Mouse (Mus musculus) stomach, embryonic 15.5 days (tissue): ENCODE results near the gene Pbld1. TPM values are rescaled to one million over a fixed set of nuclear protein-coding genes. Genes with fewer than 3 reads are reported as not detected.
A peak's percentile ranks its signal among the peaks of the same experiment; 100 is the strongest.

Experiments used
- ATAC-seq: fragments of 200-750 bp; cut with Nextera tagmentation; 2 replicates; pipeline ENCODE4 v1.8.0; 2017; ENCODE audit warnings: low read depth, moderate number of reproducible peaks, moderate TSS enrichment; ENCODE audit not compliant: insufficient read depth, low FRiP score
- H3K27ac ChIP-seq: fragments of 300-500 bp; sonication (generic); 2 replicates; pipeline ENCODE4 v1.5.1; 2015; ENCODE audit warnings: mild to moderate bottlenecking, inconsistent platforms
- H3K27me3 ChIP-seq: fragments of 300-500 bp; sonication (generic); replicated peaks from 2 replicates; pipeline ENCODE4 v1.6.1; 2015; ENCODE audit warnings: inconsistent platforms
- H3K36me3 ChIP-seq: fragments of 300-500 bp; sonication (generic); 2 replicates; pipeline ENCODE4 v1.6.1; 2015; ENCODE audit warnings: inconsistent platforms
- H3K4me1 ChIP-seq: fragments of 300-500 bp; sonication (generic); 2 replicates; pipeline ENCODE4 v1.6.1; 2015; ENCODE audit warnings: inconsistent platforms
- H3K4me2 ChIP-seq: fragments of 300-500 bp; sonication (generic); 2 replicates; pipeline ENCODE4 v1.6.1; 2015; ENCODE audit warnings: mild to moderate bottlenecking, inconsistent platforms
- H3K4me3 ChIP-seq: fragments of 300-500 bp; sonication (generic); replicated peaks from 2 replicates; pipeline ENCODE4 v1.5.1; 2015; ENCODE audit warnings: inconsistent platforms
- H3K9ac ChIP-seq: fragments of 300-500 bp; sonication (generic); 2 replicates; pipeline ENCODE4 v1.6.1; 2015; ENCODE audit warnings: inconsistent platforms
- H3K9me3 ChIP-seq: fragments of 300-500 bp; sonication (generic); 2 replicates; pipeline ENCODE4 v1.6.1; 2016; ENCODE audit warnings: inconsistent platforms
- WGBS: fragments of 180-500 bp; shearing (Covaris S2); methylation state at CpG from one replicate; pipeline ENCODE4 v1.1.7; 2015; 5-methylcytosine and 5-hydroxymethylcytosine counted together
- polyA plus RNA-seq: library from polyadenylated mRNA; unstranded; fragments of >200 nt; fragmentation: Nextera tagmentation; extraction: Ambion mirVana; gene quantifications from 2 replicates; pipeline ENCODE4 v1.2.1, GENCODE M21; 2015

The Pbld1 gene
- polyA plus RNA-seq, 1 experiment from 2014 or later, result 6.5 TPM

DNA sequence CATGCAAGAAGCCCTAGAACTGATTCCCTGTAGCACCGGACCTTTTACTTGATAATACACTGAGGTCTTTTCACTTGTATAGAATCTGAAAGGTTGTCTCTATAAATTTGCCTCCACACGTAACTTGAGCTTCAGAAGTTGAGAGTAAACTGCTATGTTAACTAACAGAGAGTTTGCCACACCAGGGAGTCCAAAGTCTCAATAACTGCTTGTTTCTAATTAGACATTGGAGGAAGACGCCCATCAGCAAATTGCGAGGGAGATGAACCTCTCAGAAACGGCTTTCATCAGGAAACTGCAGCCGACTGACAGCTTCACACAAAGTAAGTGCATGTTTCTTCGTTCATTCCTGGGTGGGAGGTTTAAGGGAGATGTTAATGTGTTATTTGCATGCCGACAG is 5.6 kb downstream of the Pbld1 start:
- ATAC-seq, result no peak
- Histone ChIP-seq H3K9ac (no peak overlapping the region), H3K4me2 (no peak overlapping the region), H3K4me3 (no peak overlapping the region), H3K9me3 (no peaks in the 10 kb centered on the region), H3K27ac (no peak overlapping the region), H3K27me3 (no peaks in the 10 kb centered on the region), H3K36me3 (no peaks in the 10 kb centered on the region), H3K4me1 (no peaks in the 10 kb centered on the region)
- 63% methylated on average over 8 of the region's 8 CpGs for WGBS

DNA sequence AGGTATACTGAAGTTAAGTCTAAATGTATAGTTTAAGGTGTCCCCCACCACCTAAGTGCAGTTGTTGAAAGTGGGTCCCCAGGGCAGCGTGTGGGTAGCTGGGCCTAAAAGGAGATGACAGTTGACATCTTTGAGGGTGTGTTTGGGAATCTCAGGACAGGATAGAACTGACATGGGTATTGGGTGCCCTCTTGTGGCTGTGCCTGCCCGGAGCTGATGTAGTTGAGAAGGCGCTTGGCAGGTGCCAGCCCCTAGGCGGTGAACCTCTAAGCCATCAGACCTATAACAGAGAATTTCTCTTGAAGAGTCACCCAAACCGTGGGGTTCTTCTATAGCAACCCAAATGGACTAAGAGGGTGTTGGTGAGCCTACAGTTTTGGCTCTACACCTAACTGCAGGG is 6.0 kb downstream of the Pbld1 start:
- Histone ChIP-seq H3K4me3 (no peak overlapping the region), H3K4me2 (no peak overlapping the region), H3K27me3 (no peaks in the 10 kb centered on the region), H3K9ac (no peak overlapping the region), H3K27ac (no peak overlapping the region), H3K9me3 (no peaks in the 10 kb centered on the region), H3K36me3 (no peaks in the 10 kb centered on the region), H3K4me1 (no peaks in the 10 kb centered on the region)
- WGBS, result 7% methylated on average over 5 of the region's 5 CpGs
- peak; percentile 48; the same call in 1 of the 2 replicates for ATAC-seq

DNA sequence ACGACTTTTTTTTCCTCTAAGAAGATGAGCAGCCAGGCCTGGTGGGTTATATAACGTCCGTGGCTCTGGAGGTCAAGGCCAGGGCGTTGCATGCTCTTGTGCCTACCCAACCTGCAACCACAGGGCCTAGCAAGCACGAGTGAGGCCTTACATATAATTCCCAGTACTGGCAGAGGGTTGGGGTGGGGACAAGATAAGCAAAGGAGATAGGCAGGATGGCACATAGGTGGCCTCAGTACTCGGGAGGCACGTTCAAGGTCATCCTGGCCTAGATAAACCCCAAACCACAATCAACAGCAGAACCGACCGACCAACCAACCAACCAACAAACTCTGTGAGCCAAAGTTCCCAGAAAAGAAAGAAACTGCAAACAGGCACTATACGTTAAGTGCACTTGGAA is 26.3 kb downstream of the Pbld1 start:
- Histone ChIP-seq H3K4me3 (no peak overlapping the region), H3K36me3 (no peaks in the 10 kb centered on the region), H3K27ac (no peak overlapping the region), H3K4me2 (no peak overlapping the region), H3K9me3 (no peaks in the 10 kb centered on the region), H3K4me1 (peaks cover 6% of the 10 kb centered on the region; the same call in 1 of the 2 replicates), H3K9ac (no peak overlapping the region), H3K27me3 (no peaks in the 10 kb centered on the region; the same call in 1 of the 2 replicates)
- 75% methylated on average over 10 of the region's 10 CpGs for WGBS
- ATAC-seq, result no peak

- no peaks in the 10 kb centered on the region for H3K36me3 ChIP-seq
- H3K4me1 ChIP-seq, result peaks cover 6% of the 10 kb centered on the region; the same call in 1 of the 2 replicates
- no peaks in the 10 kb centered on the region for H3K9me3 ChIP-seq
- no peak overlapping the region for H3K4me3 ChIP-seq
- no peak overlapping the region for H3K9ac ChIP-seq
- no peak overlapping the region for H3K27ac ChIP-seq
- H3K4me2 ChIP-seq, result peak overlapping the region; percentile 55
- no peaks in the 10 kb centered on the region; the same call in 1 of the 2 replicates for H3K27me3 ChIP-seq
- ATAC-seq, result no peak
- 52% methylated on average over 8 of the region's 8 CpGs for WGBS
These were observed 29.3 kb downstream of the Pbld1 start for GRCm38 (mm10) chr10:63089103-63089757.

DNA sequence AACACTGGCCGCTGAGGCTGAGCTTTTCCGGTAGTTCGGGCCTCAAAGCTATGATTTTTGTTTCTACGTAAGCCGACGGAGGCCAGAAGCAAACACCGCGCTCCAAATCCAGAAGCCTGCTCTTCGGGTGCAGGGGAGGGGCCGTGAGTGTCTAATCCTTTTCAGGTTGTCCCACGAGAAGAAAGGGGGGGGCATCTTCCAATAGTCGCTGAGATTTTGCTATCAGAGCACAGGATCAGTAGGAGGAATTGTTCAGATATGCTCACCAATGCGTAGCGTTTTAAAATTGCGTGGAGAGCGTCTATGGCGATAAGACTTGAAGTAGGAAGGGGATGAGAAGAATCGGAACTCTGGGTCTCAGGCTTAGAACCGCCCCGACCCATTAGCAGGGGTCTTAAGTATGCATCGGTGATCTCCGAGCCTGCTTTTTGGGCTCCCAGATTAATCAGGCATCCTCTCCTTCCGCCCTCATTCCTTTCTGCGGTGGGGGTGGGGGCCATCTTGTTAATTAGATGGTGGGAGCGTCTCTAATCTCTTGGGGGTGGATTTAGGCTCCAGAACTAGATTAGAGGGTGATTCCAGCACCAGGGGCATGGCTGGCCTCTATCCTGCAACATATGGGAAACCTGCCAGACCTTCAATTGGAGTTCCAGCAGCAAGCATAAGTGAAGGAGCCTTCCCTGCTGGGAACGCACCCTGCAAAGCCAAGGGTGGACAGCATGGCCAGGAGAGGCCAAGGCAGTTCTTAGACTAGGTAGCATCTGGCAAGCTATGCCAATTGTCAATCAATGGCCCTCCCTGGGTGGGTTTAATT is 30.0 kb downstream of the Pbld1 start:
- no peak for ATAC-seq
- no peaks in the 10 kb centered on the region for H3K9me3 ChIP-seq
- H3K9ac ChIP-seq, result no peak overlapping the region
- peak overlapping the region; percentile 55 for H3K4me2 ChIP-seq
- H3K27ac ChIP-seq, result no peak overlapping the region
- H3K4me3 ChIP-seq, result peak overlapping the region; percentile 31
- H3K36me3 ChIP-seq, result no peaks in the 10 kb centered on the region
- peaks cover 6% of the 10 kb centered on the region; the same call in 1 of the 2 replicates for H3K4me1 ChIP-seq
- 8% methylated on average over 26 of the region's 26 CpGs for WGBS
- H3K27me3 ChIP-seq, result no peaks in the 10 kb centered on the region; the same call in 1 of the 2 replicates

DNA sequence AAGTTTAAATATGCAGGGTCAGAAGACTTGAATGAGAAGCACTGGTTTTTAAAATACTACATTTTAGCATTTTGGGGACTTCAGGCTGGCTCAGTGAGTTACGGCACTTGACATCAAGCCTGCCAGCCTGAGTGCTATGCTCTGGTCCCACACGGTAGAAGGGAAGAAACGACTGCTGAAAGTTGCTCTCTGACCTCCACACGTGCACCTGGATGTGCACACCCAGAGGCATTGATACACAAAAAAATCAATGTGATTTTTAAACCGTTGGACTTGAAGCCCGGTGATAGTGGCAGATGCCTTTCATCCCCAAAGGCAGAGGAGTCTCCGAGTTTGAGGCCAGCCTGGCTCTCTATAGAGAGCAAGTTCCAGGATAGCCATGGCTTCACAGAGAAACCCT is 32.0 kb downstream of the Pbld1 start:
- no peaks in the 10 kb centered on the region for H3K9me3 ChIP-seq
- 58% methylated on average over 7 of the region's 7 CpGs for WGBS
- no peak for ATAC-seq
- H3K4me2 ChIP-seq, result no peak overlapping the region
- no peaks in the 10 kb centered on the region; the same call in 1 of the 2 replicates for H3K27me3 ChIP-seq
- no peak overlapping the region for H3K27ac ChIP-seq
- no peaks in the 10 kb centered on the region for H3K36me3 ChIP-seq
- H3K4me3 ChIP-seq, result no peak overlapping the region
- H3K4me1 ChIP-seq, result peaks cover 6% of the 10 kb centered on the region; the same call in 1 of the 2 replicates
- no peak overlapping the region for H3K9ac ChIP-seq

DNA sequence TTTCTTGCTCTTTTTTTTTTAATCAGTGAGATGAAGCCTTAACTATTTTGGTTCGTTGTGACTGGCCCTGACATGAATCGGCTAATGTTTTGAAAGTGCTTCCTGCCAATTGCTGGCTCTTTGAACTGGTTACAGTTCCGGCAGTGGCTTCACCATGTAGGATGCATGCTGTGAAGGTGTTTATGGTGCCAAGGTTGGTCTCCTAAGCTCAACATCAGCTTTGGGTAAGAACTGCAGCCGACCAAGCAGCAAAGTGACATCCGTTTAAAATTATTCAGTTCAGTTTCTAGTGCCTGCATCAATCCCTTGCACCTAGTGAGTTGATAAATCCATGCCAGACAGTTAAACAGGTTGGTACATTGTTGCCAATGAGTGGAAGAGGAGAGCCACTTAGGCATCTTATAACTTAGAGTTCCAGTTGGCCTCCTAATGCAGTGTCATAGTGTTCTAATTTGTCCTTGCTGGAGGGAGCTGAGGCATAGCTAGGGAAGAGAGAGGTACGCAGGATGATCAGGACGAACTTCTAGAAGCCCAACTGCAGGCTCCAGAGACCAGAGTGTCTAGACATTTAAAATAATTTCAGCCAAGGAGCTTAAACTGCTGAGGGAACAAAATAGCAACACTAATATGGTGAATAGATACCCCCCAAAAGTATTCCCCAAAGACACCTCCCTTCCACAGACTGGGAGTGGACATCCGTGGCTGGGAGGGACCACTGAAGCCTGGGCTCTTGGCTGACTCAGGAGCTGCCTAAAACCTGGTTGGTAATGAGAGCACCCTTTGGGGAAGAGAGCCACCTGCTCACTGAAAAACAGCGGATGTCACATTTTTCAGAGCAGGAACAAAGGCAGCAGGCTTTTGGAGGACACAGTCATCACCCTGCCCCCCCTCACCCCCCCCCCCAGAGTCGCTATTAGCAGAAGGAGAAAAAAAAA is 32.9 kb downstream of the Pbld1 start:
- Histone ChIP-seq H3K9me3 (no peaks in the 10 kb centered on the region), H3K4me1 (peaks cover 6% of the 10 kb centered on the region; the same call in 1 of the 2 replicates), H3K4me3 (no peak overlapping the region), H3K9ac (no peak overlapping the region), H3K36me3 (no peaks in the 10 kb centered on the region), H3K27me3 (no peaks in the 10 kb centered on the region; the same call in 1 of the 2 replicates), H3K27ac (no peak overlapping the region), H3K4me2 (no peak overlapping the region)
- no peak for ATAC-seq
- 70% methylated on average over 10 of the region's 10 CpGs for WGBS

DNA sequence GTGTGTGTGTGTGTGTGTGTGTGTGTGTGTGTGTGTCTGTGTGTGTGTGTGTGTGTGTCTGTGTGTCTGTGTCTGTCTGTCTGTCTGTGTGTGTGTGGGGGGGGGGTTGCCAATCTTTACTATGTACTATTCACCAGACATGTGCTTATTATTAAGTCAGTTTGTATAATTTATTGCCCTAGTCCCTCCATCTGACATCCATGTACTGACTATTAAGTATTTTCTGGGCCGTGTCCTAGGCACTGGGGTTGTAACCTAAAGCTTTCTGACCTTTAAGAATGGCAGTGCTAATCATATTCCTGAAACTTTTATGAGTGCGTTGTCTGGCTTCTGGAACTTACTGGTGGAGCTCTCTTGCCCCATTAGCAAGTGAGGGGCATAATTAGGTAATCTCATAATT is 36.8 kb downstream of the Pbld1 start:
- Histone ChIP-seq H3K9me3 (no peaks in the 10 kb centered on the region), H3K27ac (no peak overlapping the region), H3K9ac (no peak overlapping the region), H3K4me3 (no peak overlapping the region), H3K4me1 (peaks cover 5% of the 10 kb centered on the region; the same call in 1 of the 2 replicates), H3K36me3 (no peaks in the 10 kb centered on the region), H3K27me3 (peaks cover 17% of the 10 kb centered on the region; the same call in 1 of the 2 replicates), H3K4me2 (no peak overlapping the region)
- WGBS, result 72% methylated on average over 2 of the region's 2 CpGs
- ATAC-seq, result no peak

DNA sequence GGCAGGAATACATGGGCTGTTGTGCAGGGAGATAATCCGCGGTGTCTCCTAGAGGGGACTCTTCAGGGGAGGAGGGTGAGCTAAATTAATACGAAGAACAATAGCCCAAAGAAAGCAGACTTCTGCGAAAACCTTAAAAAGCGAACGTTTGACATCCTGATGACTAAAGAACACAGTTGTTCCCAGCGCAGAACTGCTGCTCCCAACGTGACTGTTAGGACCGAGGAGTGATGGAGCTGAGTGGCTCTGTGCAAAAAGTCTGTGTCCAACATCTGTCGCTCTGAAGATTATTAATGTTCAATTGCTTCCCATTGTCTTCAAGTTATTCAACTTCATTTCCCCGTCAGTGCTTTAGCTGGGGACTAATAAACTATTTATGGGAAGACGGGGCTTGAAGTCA is 38.2 kb downstream of the Pbld1 start:
- no peak overlapping the region for H3K4me3 ChIP-seq
- no peaks in the 10 kb centered on the region for H3K36me3 ChIP-seq
- H3K27ac ChIP-seq, result no peak overlapping the region
- ATAC-seq, result no peak
- H3K4me1 ChIP-seq, result peaks cover 5% of the 10 kb centered on the region; the same call in 1 of the 2 replicates
- no peak overlapping the region for H3K9ac ChIP-seq
- no peaks in the 10 kb centered on the region for H3K9me3 ChIP-seq
- peaks cover 19% of the 10 kb centered on the region; the same call in 1 of the 2 replicates for H3K27me3 ChIP-seq
- whole genome bisulfite sequencing, result 64% methylated on average over 12 of the region's 12 CpGs
- no peak overlapping the region for H3K4me2 ChIP-seq

DNA sequence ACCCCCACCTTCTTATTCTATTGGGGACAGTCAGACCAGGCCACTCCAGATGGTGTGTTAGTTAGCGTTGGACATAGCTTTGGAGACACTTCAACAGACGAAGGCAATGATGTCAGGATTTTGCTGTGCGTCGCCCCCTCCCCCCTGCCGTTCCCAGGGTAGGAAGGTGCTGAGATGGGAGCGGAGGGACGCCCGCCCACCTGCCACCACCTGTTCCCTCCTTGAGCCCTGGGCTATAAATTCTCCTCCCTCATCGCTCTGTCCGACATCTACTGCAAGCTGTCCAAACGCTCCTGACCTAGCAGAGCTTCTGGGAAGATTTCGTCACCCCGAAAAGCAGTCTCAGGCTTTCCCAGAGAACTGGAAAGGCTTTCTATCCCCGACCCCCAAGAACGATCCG is 39.6 kb downstream of the Pbld1 start, which contains the start of gene Atoh7:
Gene Atoh7, plus strand, starts transcription at position 131 of the 400 bp plus-strand sequence.
- Histone ChIP-seq H3K4me2 (peak within 1 kb of the TSS; percentile 92), H3K9me3 (no peaks in the 10 kb centered on the region), H3K4me3 (peak within 1 kb of the TSS; percentile 51), H3K9ac (peak within 1 kb of the TSS; percentile 37; the same call in 1 of the 2 replicates), H3K4me1 (peaks cover 5% of the 10 kb centered on the region; the same call in 1 of the 2 replicates), H3K27ac (no peak within 1 kb of the TSS), H3K27me3 (peaks cover 19% of the 10 kb centered on the region; the same call in 1 of the 2 replicates), H3K36me3 (no peaks in the 10 kb centered on the region)
- WGBS, result 5% methylated on average over 16 of the region's 16 CpGs
- ATAC-seq, result no peak

DNA sequence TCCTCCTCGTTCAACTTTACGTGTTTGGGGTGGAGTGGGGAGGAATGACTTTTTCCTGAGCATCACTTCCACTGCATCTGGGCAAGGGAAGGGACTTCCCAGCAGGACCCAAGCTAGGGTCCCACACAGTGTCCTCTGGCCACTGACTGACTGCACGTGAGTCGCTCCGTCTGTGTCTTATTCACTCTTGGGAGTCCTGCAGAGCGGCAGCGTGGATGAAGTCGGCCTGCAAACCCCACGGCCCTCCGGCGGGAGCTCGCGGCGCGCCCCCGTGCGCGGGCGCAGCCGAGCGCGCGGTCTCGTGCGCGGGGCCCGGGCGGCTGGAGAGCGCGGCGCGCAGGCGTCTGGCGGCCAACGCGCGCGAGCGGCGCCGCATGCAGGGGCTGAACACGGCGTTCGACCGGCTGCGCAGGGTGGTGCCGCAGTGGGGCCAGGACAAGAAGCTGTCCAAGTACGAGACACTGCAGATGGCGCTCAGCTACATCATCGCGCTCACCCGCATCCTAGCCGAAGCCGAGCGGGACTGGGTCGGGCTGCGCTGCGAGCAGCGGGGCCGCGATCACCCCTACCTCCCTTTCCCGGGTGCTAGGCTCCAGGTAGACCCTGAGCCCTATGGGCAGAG is 40.1 kb downstream of the Pbld1 start:
- H3K9me3 ChIP-seq, result no peaks in the 10 kb centered on the region
- H3K4me1 ChIP-seq, result peaks cover 5% of the 10 kb centered on the region; the same call in 1 of the 2 replicates
- H3K36me3 ChIP-seq, result no peaks in the 10 kb centered on the region
- peak overlapping the region; percentile 37; the same call in 1 of the 2 replicates for H3K9ac ChIP-seq
- peaks cover 19% of the 10 kb centered on the region; the same call in 1 of the 2 replicates for H3K27me3 ChIP-seq
- WGBS, result under 1% methylated on average over 62 of the region's 62 CpGs
- no peak overlapping the region for H3K27ac ChIP-seq
- H3K4me3 ChIP-seq, result peak overlapping the region; percentile 51
- peak overlapping the region; percentile 92 for H3K4me2 ChIP-seq
- peak; percentile 86; the same call in 1 of the 2 replicates for ATAC-seq
